Mouse (Mus musculus) C2C12 (cell line): ENCODE measurements at regions not wholly inside any gene's neighbourhood (a gene's known extent, or its start where the extent isn't known, plus 50 kb on each side); places are given as distances from the start of the nearest gene placed in this dataset.

Experiments used
- CEBPB ChIP-seq: IDR thresholded peaks from one replicate; pipeline ENCODE4 v1.6.1; 2011; ENCODE audit warnings: low read depth, mild to moderate bottlenecking, control low read depth, moderate library complexity
- CTCF ChIP-seq: IDR thresholded peaks from one replicate; pipeline ENCODE4 v1.5.1; 2011; ENCODE audit not compliant: control insufficient read depth, insufficient read depth, insufficient read length
- FOSL1 ChIP-seq: IDR thresholded peaks from one replicate; pipeline ENCODE4 v1.8.0; 2011; ENCODE audit warnings: mild to moderate bottlenecking, low read length; ENCODE audit not compliant: poor library complexity, insufficient read depth, severe bottlenecking
- MAX ChIP-seq: IDR thresholded peaks from one replicate; pipeline ENCODE4 v1.6.1; 2011; ENCODE audit warnings: mild to moderate bottlenecking, control low read depth
- MYOD1 ChIP-seq: IDR thresholded peaks from one replicate; pipeline ENCODE4 v1.6.1; 2011; ENCODE audit warnings: low read depth; ENCODE audit not compliant: control insufficient read depth, insufficient read length
- MYOG ChIP-seq: IDR thresholded peaks from one replicate; pipeline ENCODE4 v1.6.1; 2011; ENCODE audit not compliant: control insufficient read depth, insufficient read length; ENCODE audit errors: extremely low read depth
- USF1 ChIP-seq: IDR thresholded peaks from one replicate; pipeline ENCODE4 v1.6.1; 2011; ENCODE audit warnings: low read depth, mild to moderate bottlenecking, control low read depth, moderate library complexity

DNA sequence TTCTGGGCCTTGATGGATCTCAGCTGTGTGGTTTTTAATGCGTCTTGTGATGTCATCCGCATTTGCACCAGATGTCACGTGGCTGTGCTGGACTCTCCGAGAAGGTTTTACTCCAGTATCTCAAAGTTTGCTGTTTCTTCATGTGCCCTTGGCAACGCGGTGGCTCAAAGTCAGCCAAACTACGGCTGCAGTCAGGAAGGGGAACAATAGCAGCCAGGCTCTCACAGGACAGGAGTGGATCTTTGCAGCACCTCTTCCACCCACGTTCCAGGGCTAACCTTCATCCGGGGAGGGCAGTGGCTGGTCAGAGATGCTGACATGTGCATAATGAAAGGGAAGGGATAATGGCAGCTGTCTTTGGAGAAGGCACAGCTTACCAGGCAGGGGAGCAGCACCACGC is 127.6 kb upstream of the Psmd7 start:
- no peak for TF ChIP-seq CTCF
- no peak for TF ChIP-seq MYOD1
- no peak for TF ChIP-seq USF1
- TF ChIP-seq MAX: no peak
- no peak for TF ChIP-seq MYOG
- no peak for TF ChIP-seq CEBPB
- no peak for TF ChIP-seq FOSL1
